Mouse (Mus musculus): Measurements from ENCODE around the gene Astn2. TPM values are rescaled to one million over a fixed set of nuclear protein-coding genes. Genes with fewer than 3 reads are reported as not detected.
"Not testable (repeated sequence)": the region's sequence is repeated elsewhere in the genome, so short reads cannot be mapped to it uniquely, and the experiment has no call there.

Astn2 gene
- polyA plus RNA-seq, 1 experiment from 2014 or later, result 0.74 TPM

DNA sequence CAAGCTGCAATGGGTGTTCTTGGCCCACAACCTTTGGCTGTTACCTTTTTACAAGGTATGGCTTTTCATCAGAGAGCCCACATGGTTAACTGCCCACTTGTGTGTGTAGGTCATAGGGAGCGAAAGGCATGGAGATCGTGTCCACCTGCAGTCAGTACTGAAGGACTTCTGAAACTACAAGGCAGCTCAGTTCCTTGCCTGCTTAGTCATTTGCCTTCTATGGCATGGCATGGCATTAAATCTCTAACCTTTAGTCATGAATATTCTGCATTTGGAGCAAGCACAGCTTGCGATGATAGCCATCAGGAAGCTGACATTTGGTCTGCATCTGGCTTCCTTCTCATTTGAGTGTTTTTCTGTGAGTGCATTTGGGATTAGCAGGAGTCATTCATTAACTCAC is 720.0 kb downstream of the Astn2 start:
- no peak for DNase-seq (ENCODE audit: low spot score)
- Histone ChIP-seq H3K27ac (replicated peaks; ENCODE audit: low read depth, low read length) (no peak overlapping the region), H3K4me2 (ENCODE audit: low read depth, low read length) (no peak overlapping the region), H3K9me3 (replicated peaks; ENCODE audit: control insufficient read depth, low read length) (no peaks in the 10 kb centered on the region), H3K36me3 (replicated peaks; ENCODE audit: control insufficient read depth, insufficient read depth, low read depth, low read length) (no peaks in the 10 kb centered on the region), H3K4me3 (ENCODE audit: low read depth, low read length) (no peak overlapping the region), H3K27me3 (ENCODE audit: control insufficient read depth, insufficient read depth, low read length) (no peaks in the 10 kb centered on the region), H3K4me1 (ENCODE audit: control insufficient read depth, insufficient read depth, low read length) (no peaks in the 10 kb centered on the region), H3K9ac (replicated peaks; ENCODE audit: low read length) (no peak overlapping the region)
- WGBS, result 84% methylated on average over 3 of the region's 3 CpGs
- ATAC-seq (replicated peaks; ENCODE audit: insufficient number of reproducible peaks, low FRiP score, low TSS enrichment, low read depth), result no peak

DNA sequence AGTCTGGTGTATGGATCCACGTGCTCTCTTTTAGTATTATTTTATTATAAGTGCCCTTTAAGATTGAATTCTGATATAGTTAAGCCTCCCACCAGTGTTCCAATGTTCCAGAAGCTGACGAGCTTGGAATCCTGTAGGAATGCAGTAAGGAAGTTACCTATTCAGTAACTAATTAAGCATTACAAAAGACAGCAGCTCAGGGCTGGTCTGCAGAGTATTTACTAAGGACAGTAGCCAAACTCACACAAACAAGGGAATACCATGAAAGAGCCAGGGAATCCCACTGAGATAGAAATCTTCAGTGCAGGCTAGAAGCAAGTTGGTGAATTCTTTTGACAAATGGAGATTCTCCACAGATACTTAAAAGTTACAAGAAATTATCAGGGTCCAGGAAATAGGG is 724.6 kb downstream of the Astn2 start:
- H3K36me3 ChIP-seq (replicated peaks; ENCODE audit: control insufficient read depth, insufficient read depth, low read depth, low read length); H3K4me1 ChIP-seq (ENCODE audit: control insufficient read depth, insufficient read depth, low read length); H3K9me3 ChIP-seq (replicated peaks; ENCODE audit: control insufficient read depth, low read length); H3K27me3 ChIP-seq (ENCODE audit: control insufficient read depth, insufficient read depth, low read length); H3K4me3 ChIP-seq (ENCODE audit: low read depth, low read length); H3K4me2 ChIP-seq (ENCODE audit: low read depth, low read length); ATAC-seq (replicated peaks; ENCODE audit: insufficient number of reproducible peaks, low FRiP score, low TSS enrichment, low read depth); DNase-seq (ENCODE audit: low spot score); H3K9ac ChIP-seq (replicated peaks; ENCODE audit: low read length); H3K27ac ChIP-seq (replicated peaks; ENCODE audit: low read depth, low read length): not testable (repeated sequence)
- WGBS, result 45% methylated on average over 2 of the region's 2 CpGs

DNA sequence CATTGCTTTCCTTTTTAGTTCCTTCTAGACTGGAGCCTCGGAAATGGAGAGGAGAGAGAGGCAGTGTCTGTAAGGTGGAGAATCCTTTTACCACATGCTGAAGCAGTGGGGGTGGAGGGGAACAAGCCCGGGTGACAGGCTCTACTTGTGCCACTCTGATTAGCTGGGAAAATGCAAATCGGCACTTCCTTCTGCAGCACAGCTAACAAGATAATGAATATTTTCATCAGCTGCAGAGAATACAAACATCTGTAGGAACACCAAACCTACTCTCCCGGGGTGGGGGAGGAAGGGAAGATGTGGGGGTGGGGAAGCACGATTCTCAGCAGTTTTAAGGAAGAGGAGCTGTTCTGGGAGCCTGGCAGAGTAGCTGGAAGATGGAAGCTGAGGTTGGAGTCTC is 725.5 kb downstream of the Astn2 start:
- H3K27ac ChIP-seq (replicated peaks; ENCODE audit: low read depth, low read length), result no peak overlapping the region
- ATAC-seq (replicated peaks; ENCODE audit: insufficient number of reproducible peaks, low FRiP score, low TSS enrichment, low read depth) (no peak), DNase-seq (ENCODE audit: low spot score) (no peak)
- H3K27me3 ChIP-seq (ENCODE audit: control insufficient read depth, insufficient read depth, low read length), result no peaks in the 10 kb centered on the region
- H3K4me1 ChIP-seq (ENCODE audit: control insufficient read depth, insufficient read depth, low read length), result no peaks in the 10 kb centered on the region
- H3K4me2 ChIP-seq (ENCODE audit: low read depth, low read length), result no peak overlapping the region
- H3K4me3 ChIP-seq (ENCODE audit: low read depth, low read length), result no peak overlapping the region
- no peaks in the 10 kb centered on the region for H3K9me3 ChIP-seq (replicated peaks; ENCODE audit: control insufficient read depth, low read length)
- H3K36me3 ChIP-seq (replicated peaks; ENCODE audit: control insufficient read depth, insufficient read depth, low read depth, low read length), result no peaks in the 10 kb centered on the region
- no peak overlapping the region for H3K9ac ChIP-seq (replicated peaks; ENCODE audit: low read length)
- 21% methylated on average over 5 of the region's 5 CpGs for WGBS

DNA sequence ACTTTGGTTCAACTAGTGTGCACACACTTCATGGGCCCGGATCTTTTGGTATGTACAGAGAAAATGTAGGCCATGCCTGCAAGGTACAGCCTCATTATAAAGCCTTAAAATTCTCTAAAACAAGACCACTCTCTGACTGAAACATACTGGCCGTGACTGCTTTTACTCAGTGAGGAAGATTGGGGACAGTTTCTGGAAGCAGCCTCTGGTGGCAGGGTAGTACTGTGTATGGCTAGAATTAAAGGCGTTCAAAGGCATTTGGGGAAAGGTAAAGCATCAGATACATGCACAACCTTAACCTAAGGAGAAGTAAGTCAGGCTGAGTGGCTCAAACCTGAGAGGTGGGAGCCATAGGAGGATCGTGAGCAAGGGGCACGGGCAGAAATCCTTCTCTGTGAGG is 725.9 kb downstream of the Astn2 start:
- H3K36me3 ChIP-seq (replicated peaks; ENCODE audit: control insufficient read depth, insufficient read depth, low read depth, low read length), result no peaks in the 10 kb centered on the region
- H3K27me3 ChIP-seq (ENCODE audit: control insufficient read depth, insufficient read depth, low read length), result no peaks in the 10 kb centered on the region
- H3K9me3 ChIP-seq (replicated peaks; ENCODE audit: control insufficient read depth, low read length), result no peaks in the 10 kb centered on the region
- no peak overlapping the region for H3K4me3 ChIP-seq (ENCODE audit: low read depth, low read length)
- H3K4me1 ChIP-seq (ENCODE audit: control insufficient read depth, insufficient read depth, low read length), result no peaks in the 10 kb centered on the region
- ATAC-seq (replicated peaks; ENCODE audit: insufficient number of reproducible peaks, low FRiP score, low TSS enrichment, low read depth) (no peak), DNase-seq (ENCODE audit: low spot score) (no peak)
- 67% methylated on average over 5 of the region's 5 CpGs for WGBS
- H3K27ac ChIP-seq (replicated peaks; ENCODE audit: low read depth, low read length), result no peak overlapping the region
- H3K9ac ChIP-seq (replicated peaks; ENCODE audit: low read length), result no peak overlapping the region
- no peak overlapping the region for H3K4me2 ChIP-seq (ENCODE audit: low read depth, low read length)

DNA sequence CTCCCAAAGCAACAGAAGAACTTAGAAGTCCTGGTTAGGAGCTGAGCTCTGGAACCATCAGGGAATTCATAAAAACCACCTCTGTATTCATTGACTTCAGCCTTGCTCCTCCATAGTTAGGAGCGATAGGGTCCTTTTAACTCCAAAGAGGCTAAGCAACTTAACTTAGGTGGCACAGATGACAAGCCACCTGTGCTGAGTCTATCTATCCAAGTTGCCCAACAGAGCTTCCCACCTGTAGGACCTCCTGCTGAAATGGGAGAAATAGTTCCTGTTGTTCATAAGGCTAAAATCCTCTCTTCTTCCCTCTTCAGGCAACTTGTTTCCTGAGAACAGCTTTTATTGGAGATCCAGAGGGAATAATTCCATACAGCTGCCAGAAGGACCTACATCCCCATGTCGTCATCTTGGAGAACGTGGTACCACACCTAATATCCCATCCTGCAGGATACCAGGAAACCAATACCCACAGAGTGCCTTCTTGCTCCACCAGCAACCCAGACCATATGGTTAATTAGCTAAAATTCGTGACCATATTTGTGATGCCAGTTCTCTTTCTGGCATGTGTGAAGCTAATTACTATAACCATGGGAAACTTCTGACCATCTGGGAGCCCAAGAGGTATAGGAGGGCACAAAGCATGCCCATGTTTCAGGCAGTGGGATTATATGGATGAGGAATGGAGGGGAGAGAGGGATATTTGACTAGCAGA is 730.0 kb downstream of the Astn2 start:
- no peak overlapping the region for H3K4me2 ChIP-seq (ENCODE audit: low read depth, low read length)
- ATAC-seq (replicated peaks; ENCODE audit: insufficient number of reproducible peaks, low FRiP score, low TSS enrichment, low read depth) (no peak), DNase-seq (ENCODE audit: low spot score) (no peak)
- no peaks in the 10 kb centered on the region for H3K4me1 ChIP-seq (ENCODE audit: control insufficient read depth, insufficient read depth, low read length)
- H3K9me3 ChIP-seq (replicated peaks; ENCODE audit: control insufficient read depth, low read length), result no peaks in the 10 kb centered on the region
- no peak overlapping the region for H3K4me3 ChIP-seq (ENCODE audit: low read depth, low read length)
- no peak overlapping the region for H3K27ac ChIP-seq (replicated peaks; ENCODE audit: low read depth, low read length)
- H3K36me3 ChIP-seq (replicated peaks; ENCODE audit: control insufficient read depth, insufficient read depth, low read depth, low read length), result no peaks in the 10 kb centered on the region
- 81% methylated on average over 4 of the region's 4 CpGs for WGBS
- no peaks in the 10 kb centered on the region for H3K27me3 ChIP-seq (ENCODE audit: control insufficient read depth, insufficient read depth, low read length)
- no peak overlapping the region for H3K9ac ChIP-seq (replicated peaks; ENCODE audit: low read length)

DNA sequence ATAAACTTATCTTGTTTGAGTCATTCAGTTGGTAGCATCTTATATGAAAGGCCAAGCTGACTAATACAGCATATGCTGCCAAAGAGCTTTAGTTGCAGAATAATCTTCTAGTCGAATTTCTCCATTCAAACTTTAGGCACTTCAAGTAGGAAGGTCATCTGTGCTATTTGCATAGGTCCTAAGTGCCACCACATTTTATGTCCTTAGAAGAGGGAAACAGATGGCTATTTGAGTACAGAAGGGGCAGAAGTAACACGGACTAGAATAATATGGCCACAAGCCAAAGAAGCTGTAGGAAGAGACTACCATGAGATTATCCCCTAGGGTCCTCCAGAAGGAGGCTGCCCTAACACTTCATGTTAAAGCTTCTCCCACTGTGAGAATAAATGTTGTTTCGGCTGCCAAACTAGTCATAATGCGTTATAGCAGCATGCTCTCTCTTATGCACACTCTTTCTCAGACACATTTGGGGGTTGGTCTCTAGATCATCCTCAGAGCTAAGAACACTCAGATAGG is 730.9 kb downstream of the Astn2 start:
- DNase-seq (ENCODE audit: low spot score) (no peak), ATAC-seq (replicated peaks; ENCODE audit: insufficient number of reproducible peaks, low FRiP score, low TSS enrichment, low read depth) (no peak)
- 86% methylated on average over 4 of the region's 4 CpGs for WGBS
- Histone ChIP-seq H3K27me3 (ENCODE audit: control insufficient read depth, insufficient read depth, low read length) (no peaks in the 10 kb centered on the region), H3K4me2 (ENCODE audit: low read depth, low read length) (no peak overlapping the region), H3K9ac (replicated peaks; ENCODE audit: low read length) (no peak overlapping the region), H3K36me3 (replicated peaks; ENCODE audit: control insufficient read depth, insufficient read depth, low read depth, low read length) (no peaks in the 10 kb centered on the region), H3K4me3 (ENCODE audit: low read depth, low read length) (no peak overlapping the region), H3K9me3 (replicated peaks; ENCODE audit: control insufficient read depth, low read length) (no peaks in the 10 kb centered on the region), H3K27ac (replicated peaks; ENCODE audit: low read depth, low read length) (no peak overlapping the region), H3K4me1 (ENCODE audit: control insufficient read depth, insufficient read depth, low read length) (no peaks in the 10 kb centered on the region)

DNA sequence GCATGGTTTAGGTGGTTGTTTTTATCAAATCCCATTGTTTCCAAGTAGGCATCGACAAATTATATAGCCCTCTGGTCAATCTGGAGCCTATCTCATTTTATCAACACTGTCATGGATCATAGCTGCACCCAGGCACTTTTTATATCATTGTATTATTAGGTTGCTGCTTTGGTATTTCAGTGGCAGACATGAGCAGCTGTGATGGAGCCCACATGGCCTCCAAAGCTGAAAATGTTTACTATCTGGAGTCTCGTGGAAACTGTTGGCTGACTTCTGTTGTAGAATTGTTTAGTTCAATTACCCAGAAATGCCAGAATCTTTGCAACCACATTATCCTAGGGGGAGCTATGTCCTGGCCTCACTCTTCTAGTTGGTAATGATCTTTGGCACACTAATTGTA is 732.1 kb downstream of the Astn2 start:
- Histone ChIP-seq H3K36me3 (replicated peaks; ENCODE audit: control insufficient read depth, insufficient read depth, low read depth, low read length) (no peaks in the 10 kb centered on the region), H3K4me1 (ENCODE audit: control insufficient read depth, insufficient read depth, low read length) (no peaks in the 10 kb centered on the region), H3K27me3 (ENCODE audit: control insufficient read depth, insufficient read depth, low read length) (no peaks in the 10 kb centered on the region), H3K9ac (replicated peaks; ENCODE audit: low read length) (no peak overlapping the region), H3K4me2 (ENCODE audit: low read depth, low read length) (no peak overlapping the region), H3K27ac (replicated peaks; ENCODE audit: low read depth, low read length) (no peak overlapping the region), H3K4me3 (ENCODE audit: low read depth, low read length) (no peak overlapping the region), H3K9me3 (replicated peaks; ENCODE audit: control insufficient read depth, low read length) (no peaks in the 10 kb centered on the region)
- 63% methylated on average over 2 of the region's 2 CpGs for WGBS
- ATAC-seq (replicated peaks; ENCODE audit: insufficient number of reproducible peaks, low FRiP score, low TSS enrichment, low read depth) (no peak), DNase-seq (ENCODE audit: low spot score) (no peak)

DNA sequence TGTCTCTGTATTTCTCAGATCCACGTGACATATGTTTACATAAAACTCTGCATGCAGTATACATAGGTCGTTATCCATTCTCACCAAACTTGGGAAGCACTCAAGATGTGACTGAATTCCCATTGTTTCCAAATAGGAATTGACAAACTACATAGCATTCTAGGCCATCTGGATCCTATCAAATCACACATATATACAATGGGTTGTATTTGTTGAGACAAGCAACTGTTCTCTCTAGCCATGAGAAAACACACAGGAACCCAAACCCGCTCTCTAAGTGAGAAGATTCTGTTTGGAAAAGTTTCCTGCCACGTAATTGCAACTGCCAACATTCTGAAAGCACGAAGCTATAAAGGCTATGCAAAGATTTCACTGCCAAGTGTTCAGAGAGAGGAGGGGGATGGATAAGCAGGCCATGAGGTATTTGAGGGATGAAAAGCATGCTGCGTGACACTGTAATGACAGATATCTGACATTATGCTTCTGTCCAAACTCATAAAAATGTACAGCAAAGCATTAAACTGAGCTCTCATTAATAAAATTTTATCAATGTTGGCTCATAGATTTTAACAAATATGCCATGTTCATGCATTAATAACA is 732.7 kb downstream of the Astn2 start:
- no peaks in the 10 kb centered on the region for H3K36me3 ChIP-seq (replicated peaks; ENCODE audit: control insufficient read depth, insufficient read depth, low read depth, low read length)
- no peak overlapping the region for H3K27ac ChIP-seq (replicated peaks; ENCODE audit: low read depth, low read length)
- H3K9ac ChIP-seq (replicated peaks; ENCODE audit: low read length), result no peak overlapping the region
- no peaks in the 10 kb centered on the region for H3K4me1 ChIP-seq (ENCODE audit: control insufficient read depth, insufficient read depth, low read length)
- ATAC-seq (replicated peaks; ENCODE audit: insufficient number of reproducible peaks, low FRiP score, low TSS enrichment, low read depth), result no peak
- no peaks in the 10 kb centered on the region for H3K27me3 ChIP-seq (ENCODE audit: control insufficient read depth, insufficient read depth, low read length)
- H3K9me3 ChIP-seq (replicated peaks; ENCODE audit: control insufficient read depth, low read length), result no peaks in the 10 kb centered on the region
- DNase-seq (ENCODE audit: low spot score), result no peak
- WGBS, result 54% methylated on average over 6 of the region's 6 CpGs
- H3K4me3 ChIP-seq (ENCODE audit: low read depth, low read length), result no peak overlapping the region
- H3K4me2 ChIP-seq (ENCODE audit: low read depth, low read length), result no peak overlapping the region
